Mouse (Mus musculus) ZHBTc4 (cell line): ENCODE measurements around the gene Cyb561d2.

Experiments used
- DNase-seq: peaks from one replicate; pipeline ENCODE4 v3.0.0-alpha.2; 2011; ENCODE audit warnings: low read depth, low spot score

Gene Cyb561d2

GRCm38 (mm10) chr9:107541474-107542351 lies at the start of gene Cyb561d2, which contains the start of gene Nprl2:
Gene Cyb561d2 (minus strand): TSS chr9:107542193.
Gene Nprl2 (plus strand): TSS chr9:107542226.
- peak; percentile 98 for DNase-seq

GRCm38 (mm10) chr9:107590773-107591060 lies 48.7 kb upstream of the Cyb561d2 start:
- DNase-seq: no peak

DNA sequence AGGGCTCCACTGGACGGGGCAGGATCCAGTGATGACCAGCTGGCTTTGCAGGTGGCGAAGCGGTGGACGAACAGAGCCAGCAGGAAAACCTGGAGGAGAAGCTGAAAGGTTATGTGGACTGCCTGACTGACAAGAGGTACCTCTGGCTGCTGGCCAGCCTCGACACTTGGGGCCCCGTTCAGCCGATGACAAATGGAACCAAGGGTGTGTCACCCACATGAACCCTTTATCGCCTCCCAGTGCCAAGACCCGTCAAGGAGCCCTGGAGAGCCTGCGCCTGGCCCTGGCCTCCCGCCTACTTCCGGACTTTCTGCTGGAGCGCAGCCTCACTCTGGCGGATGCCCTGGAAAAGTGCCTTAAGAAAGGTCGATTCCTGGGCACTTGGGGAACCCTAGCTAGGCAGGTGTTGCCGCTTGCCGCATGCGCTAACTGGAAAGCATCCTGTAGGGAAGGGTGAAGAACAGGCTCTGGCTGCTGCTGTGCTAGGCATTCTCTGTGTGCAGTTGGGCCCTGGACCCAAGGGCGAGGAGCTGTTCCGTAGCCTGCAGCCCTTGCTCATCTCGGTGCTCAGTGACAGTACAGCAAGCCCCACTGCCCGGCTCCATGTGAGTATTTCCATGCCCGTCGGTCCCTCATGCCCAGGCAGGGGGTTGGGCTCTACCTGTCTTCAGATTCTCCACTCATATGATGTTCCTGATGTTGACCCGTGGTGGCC lies 48.2 kb upstream of the Cyb561d2 start:
- DNase-seq: peak; percentile 71

DNA sequence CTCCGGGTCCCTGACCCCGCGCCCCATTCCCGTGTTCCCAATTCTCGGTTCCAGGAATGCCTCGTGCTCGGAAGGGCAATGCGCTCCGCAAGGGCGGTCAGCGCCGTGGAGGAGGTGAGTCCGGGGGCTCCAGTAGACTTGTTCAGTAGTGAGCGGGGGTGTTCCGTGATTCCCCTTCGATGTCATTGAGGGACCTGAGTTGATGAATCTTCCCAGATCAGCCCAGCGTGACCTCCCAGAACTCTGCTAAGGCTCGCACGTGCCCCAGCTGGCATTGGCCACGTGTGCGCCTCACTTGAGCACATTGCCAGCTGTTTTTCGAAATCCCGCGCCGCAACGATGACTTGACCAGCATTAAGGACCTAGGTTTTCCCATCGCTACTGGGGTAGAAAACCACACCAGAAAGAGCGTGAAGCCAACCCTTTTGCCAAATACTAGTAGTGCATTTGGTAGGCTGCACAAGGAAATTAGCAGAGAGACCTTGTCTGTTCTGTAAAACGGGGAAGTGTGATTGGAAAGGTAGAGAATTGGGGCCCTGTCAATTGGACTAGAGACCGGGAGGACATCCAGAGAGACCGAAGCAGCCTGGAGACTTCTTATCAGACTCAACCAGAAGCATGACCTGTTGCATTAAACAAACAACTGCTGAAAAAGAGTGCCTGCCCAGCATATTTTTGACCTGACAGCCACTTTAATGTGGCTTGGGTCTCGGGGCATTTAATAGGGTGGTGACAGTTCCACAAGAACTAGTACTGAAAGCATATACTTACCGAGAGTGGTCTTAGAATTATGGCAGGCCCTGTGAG lies 46.0 kb upstream of the Cyb561d2 start:
- DNase-seq: no peak

DNA sequence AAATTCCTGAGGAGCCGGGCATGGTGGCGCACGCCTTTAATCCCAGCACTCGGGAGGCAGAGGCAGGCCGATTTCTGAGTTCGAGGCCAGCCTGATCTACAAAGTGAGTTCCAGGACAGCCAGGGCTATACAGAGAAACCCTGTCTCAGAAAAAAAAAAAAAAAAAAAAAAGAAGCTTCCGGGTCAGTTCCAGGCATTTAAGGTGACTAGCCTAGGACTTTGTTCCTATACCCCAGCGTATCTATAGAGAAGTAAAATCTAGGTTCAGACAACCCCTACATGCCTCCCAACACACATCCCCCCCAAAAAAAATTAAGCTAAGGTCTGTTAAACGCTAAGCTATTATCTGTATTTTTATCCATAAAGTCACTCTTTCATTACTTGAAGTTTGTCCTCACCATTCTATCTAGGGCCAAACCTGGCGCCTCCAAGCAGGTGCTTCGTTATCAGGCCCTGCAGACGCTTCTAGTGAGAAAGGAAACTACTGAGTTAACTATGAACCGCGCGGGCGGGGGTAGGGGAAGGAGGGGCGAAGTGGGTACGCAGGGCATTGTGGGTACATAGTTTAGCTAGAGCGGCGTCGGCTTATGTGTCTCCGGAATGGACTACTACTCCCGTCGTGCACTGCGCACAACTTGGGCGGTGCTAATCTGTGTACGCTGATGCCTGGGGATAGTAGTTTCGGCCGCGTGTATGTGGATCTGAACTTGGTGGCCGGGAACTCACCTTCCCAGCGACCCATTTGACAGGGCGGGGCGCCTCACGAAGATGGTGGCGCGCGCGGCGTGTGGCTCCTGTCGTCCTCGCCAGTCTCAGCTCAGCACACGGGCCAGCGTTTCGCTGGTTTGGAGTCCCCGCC lies 45.2 kb upstream of the Cyb561d2 start, which contains the start of gene Ifrd2:
Ifrd2 (plus strand) TSS at position 669 of the 859 bp plus-strand sequence.
- peak; percentile 99 for DNase-seq

DNA sequence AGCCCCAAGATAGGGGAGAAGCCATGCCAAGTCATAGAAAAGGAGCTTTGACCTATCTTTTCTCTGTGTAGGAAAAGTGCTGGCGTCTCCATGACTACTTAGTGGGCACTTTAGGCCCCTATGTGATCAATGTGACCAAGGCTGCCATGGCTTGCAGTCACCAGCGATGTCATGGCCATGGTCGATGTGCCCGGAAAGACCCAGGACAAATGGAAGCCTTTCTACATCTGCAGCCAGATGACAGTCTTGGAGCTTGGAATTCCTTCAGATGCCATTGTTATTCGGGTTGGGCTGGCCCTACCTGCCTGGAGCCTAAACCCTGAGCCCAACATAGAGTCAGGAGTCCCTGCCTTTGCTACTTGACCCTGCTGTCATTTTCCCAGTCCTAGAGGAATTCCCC lies 44.5 kb upstream of the Cyb561d2 start:
- DNase-seq: peak; percentile 48

DNA sequence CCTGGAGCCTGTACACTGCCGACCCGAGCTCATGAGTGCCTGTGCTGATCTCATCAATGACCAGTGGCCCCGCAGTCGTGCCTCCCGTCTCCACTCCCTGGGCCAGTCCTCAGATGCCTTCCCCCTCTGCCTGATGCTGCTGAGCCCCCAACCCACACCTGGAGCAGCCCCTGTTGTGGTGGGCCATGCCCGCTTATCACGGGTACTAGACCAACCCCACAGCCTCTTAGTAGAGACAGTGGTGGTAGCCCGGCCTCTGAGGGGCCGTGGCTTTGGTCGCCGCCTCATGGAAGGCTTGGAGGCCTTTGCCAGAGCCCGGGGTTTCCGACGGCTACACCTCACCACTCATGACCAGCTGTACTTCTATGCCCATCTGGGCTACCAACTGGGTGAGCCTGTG lies 41.2 kb upstream of the Cyb561d2 start:
- no peak for DNase-seq

DNA sequence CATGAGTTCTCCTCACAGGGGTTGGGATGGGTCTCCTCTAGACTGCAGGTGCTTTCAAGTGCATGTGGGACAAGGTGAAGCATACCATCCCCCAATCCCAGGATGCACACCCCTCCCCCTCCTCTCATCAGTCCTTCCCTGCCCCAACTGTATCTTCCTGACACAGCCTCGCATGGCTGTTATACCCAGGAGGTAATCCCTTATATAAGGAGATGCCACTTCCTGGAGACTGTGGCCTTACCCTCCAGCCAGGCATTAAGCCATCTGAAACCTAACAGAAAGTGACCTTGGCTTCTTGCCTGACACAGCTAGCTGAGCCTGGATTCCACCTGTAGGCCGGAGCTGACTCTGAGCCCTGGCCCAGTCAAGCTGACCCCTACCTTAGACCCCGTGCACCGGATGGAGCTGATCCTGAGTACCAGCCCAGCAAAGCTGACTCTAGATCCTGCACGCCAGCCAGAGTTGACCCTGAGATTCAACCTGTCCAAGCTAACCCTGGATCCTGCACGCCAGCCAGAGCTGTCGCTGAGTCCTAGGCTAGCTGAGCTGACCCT lies 40.6 kb upstream of the Cyb561d2 start:
- no peak for DNase-seq

GRCm38 (mm10) chr9:107581584-107581983 lies 39.6 kb upstream of the Cyb561d2 start:
- DNase-seq: no peak

DNA sequence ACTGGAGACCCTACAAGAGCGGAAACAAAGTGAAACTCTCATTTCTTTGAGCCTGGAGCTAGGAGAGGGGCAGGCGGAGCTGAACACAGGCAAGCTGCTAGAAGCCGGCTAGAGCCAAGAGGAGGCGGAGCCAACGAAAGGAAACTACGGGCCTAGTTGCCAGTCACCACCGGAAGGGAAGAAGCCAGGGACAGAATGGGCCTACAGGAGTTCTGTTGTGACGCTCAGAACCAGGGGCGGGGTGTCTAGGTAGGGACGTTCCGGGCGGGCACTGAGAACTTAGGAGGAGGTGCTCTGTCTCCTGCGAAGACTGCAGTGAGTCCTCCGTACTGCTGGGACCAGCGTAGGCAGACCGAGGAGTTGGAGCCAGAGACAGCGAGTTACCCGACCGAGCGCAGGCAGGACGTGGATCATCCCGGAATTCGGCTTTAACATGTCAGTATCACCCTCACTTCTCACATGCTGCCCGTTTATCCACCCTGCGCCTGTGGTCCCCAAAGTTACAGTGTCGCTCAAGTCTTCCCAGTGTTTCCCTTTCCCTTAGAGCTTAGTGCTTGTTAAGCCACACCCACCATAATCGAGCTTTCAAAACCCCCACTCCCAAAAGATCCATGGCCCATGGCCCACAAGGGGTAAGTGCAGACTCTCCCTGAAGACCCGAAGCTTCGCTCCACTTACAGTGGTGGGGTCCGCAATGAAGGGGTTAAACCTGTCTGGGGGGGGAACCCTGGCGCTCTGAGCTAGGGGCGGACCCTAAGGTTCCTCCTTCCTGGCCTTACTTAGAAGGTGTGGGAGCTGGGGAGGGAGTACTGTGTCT lies 38.7 kb upstream of the Cyb561d2 start, which contains the start of gene Hyal3:
Hyal3 (plus strand) TSS at position 318 of the 817 bp plus-strand sequence.
- DNase-seq: peak; percentile 93

DNA sequence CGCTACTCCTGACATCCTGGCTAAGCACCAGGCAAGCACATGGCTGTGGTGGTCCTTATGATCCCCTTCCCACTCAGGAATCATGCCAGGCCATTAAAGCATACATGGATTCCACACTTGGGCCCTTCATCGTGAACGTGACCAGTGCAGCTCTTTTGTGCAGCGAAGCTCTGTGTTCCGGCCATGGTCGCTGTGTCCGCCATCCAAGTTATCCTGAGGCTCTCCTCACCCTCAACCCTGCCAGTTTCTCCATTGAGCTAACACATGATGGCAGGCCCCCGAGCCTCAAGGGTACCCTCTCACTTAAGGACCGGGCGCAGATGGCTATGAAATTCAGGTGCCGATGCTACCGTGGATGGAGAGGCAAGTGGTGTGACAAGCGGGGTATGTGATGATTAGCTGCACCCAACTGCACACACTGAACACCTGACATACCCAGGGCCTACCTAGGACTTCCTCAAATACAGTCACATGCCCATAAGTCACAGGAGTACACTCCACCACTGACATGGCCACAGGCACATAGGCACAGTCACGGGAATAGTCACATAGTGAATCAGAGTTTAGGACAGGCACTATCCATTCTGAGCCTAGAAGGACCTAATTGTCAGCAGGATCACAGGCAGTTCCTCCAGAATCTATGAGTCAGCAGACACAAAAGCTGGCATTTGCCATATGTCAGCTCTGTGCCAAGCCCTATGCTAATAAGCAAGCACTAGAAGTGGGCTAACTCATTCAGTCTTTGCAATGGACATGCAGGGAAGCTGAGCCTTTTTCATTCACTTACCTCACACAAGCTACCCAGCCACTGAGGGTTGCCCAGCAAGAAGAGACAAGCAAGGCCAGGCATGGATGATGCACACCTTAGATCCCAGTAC lies 37.3 kb upstream of the Cyb561d2 start:
- DNase-seq: no peak

GRCm38 (mm10) chr9:107578587-107578986 lies 36.6 kb upstream of the Cyb561d2 start, which contains the start of gene Naa80:
Gene Naa80 (plus strand): TSS chr9:107578887.
- no peak for DNase-seq

DNA sequence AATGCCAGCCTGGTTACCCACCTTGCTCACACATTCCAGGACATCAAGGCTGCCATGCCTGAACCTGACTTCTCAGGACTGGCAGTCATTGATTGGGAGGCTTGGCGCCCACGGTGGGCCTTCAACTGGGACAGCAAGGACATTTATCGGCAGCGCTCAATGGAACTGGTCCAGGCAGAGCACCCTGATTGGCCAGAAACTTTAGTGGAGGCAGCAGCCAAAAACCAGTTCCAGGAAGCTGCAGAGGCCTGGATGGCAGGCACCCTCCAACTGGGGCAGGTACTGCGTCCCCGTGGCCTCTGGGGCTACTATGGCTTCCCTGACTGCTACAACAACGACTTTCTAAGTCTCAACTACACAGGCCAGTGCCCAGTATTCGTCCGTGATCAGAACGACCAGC lies 35.9 kb upstream of the Cyb561d2 start:
- no peak for DNase-seq

DNA sequence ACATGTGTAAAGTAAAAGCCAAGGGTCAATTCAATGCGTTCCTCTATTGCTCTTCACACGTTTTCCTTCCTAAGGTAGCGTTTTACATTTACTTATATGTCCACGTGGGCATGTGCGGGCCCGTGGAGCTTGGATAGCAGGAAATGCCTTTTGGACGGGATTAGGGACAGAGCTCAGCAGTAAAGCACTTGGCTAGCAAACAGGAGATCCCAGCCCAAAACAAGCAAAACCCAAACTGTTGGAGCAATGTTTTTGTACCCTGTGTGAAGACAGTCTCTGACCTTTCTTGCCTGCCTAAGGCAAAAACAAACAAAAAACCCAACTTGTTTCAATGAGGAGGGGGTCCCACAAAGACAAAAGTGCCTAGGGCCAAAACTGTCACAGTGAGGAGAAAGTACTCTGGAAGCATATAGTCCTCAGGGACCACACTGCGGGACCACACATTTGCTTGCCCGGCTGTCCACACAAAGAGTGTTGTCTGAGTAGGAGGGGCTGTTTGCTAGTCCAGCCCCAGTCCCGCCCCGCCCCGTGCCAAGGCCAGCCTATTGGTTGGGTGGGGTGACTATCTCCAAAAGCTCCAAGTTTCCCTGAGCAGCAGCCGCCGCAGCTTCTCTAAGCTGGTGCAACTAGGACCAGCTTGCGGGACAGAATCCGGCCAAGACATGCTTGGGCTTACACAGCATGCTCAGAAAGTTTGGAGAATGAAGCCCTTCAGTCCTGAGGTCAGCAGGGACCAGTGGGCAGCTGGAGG lies 34.5 kb upstream of the Cyb561d2 start, which contains the start of gene Hyal1:
Hyal1 (plus strand) TSS at position 571 of the 751 bp plus-strand sequence.
- DNase-seq: peak; percentile 96

GRCm38 (mm10) chr9:107575579-107576356 lies 33.8 kb upstream of the Cyb561d2 start:
- peak; percentile 96 for DNase-seq

GRCm38 (mm10) chr9:107573774-107574173 lies 31.8 kb upstream of the Cyb561d2 start:
- DNase-seq: peak; percentile 77

DNA sequence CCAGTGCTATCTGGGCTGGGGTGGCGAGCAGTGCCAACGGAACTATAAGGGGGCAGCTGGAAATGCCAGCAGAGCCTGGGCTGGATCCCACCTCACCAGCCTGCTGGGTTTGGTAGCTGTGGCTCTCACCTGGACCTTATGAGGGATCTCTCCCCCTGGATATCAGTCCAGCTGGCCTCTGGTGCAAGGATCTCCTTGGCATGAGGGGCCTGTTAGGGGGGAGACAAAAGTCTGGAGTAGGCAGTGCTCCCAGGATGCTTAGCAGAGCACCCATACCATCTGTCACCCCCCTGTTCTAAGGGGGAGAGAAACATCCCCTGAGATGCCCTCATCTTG lies 30.3 kb upstream of the Cyb561d2 start:
- no peak for DNase-seq
